Mouse (Mus musculus): ENCODE data around the gene Xrra1. TPM values are rescaled to one million over a fixed set of nuclear protein-coding genes. Genes with fewer than 3 reads are reported as not detected.
A peak's percentile ranks its signal among the peaks of the same experiment; 100 is the strongest.

Gene Xrra1
- polyA plus RNA-seq, 2 experiments = 0.20 to 0.25 TPM

DNA sequence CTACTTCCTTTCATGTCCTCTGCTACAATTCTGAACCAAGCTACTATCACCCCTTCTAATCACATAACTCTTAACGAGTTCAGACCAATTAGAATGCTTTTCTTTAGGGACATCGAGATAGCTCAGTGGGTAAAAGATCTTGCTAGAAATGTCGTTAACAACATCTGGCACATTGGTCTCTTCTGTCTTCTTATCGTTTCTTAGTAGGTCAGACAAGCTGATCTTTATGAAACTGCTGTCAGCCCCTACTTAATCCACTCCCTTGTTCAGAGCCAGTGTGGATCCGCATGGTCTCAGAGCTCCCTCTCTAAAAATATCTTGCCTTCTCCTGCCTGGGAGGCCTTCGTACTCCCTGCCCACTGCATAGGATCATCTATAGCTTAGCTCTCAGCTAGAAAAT, 15.0 kb downstream of the Xrra1 start:
- no peak for DNase-seq (ENCODE audit: low spot score)
- no peak for TF ChIP-seq POLR2A (IDR thresholded peaks at IDR 0.05; ENCODE audit: borderline replicate concordance, extremely low read depth, insufficient read depth, insufficient read length)
- ATAC-seq (ENCODE audit: low FRiP score, low read depth) = no peak
- Histone ChIP-seq H3K9me3 (ENCODE audit: control insufficient read depth, low read length) (no peaks in the 10 kb centered on the region), H3K4me2 (replicated peaks; ENCODE audit: low read depth, low read length, severe bottlenecking) (no peak overlapping the region), H3K36me3 (ENCODE audit: control insufficient read depth, insufficient read depth, low read length) (no peaks in the 10 kb centered on the region), H3K27me3 (ENCODE audit: control insufficient read depth, insufficient read depth, low read length) (no peaks in the 10 kb centered on the region), H3K9ac (ENCODE audit: low read depth, low read length, severe bottlenecking) (no peak overlapping the region), H3K4me3 (replicated peaks; ENCODE audit: low read length) (no peak overlapping the region), H3K27ac (replicated peaks; ENCODE audit: low read depth, low read length) (no peak overlapping the region), H3K4me1 (ENCODE audit: control insufficient read depth, insufficient read depth, low read length) (no peaks in the 10 kb centered on the region)
- WGBS = 73% methylated on average over 6 of the region's 6 CpGs

DNA sequence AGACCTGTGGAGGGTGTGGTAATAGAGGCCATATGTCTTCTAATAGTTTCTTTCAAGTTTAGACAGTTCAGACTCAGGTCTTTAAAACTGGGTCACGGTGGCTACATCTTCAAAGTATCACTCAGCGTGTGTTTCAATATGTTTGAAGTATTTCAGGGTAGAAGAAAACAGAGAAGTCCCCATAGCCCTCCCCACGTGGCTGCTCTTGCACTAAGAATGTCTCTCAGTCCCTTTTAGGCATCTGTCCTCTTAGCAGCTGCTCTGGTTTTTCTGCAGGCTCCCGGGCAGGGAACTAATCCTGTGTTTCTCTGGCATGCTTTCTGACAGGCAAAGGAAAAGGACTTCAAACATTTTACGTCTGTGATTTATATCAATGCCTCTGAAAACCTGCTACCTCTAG, 17.0 kb downstream of the Xrra1 start:
- Histone ChIP-seq H3K27ac (replicated peaks; ENCODE audit: low read depth, low read length) (no peak overlapping the region), H3K9ac (ENCODE audit: low read depth, low read length, severe bottlenecking) (no peak overlapping the region), H3K4me2 (replicated peaks; ENCODE audit: low read depth, low read length, severe bottlenecking) (no peak overlapping the region), H3K4me1 (ENCODE audit: control insufficient read depth, insufficient read depth, low read length) (no peaks in the 10 kb centered on the region), H3K9me3 (ENCODE audit: control insufficient read depth, low read length) (no peaks in the 10 kb centered on the region), H3K4me3 (replicated peaks; ENCODE audit: low read length) (no peak overlapping the region), H3K36me3 (ENCODE audit: control insufficient read depth, insufficient read depth, low read length) (no peaks in the 10 kb centered on the region), H3K27me3 (ENCODE audit: control insufficient read depth, insufficient read depth, low read length) (no peaks in the 10 kb centered on the region)
- 0 out of 2 replicates have a peak, but pooled peaks have one; percentile 50 for ATAC-seq (ENCODE audit: low FRiP score, low read depth)
- no peak for DNase-seq (ENCODE audit: low spot score)
- WGBS = 27% methylated on average over 5 of the region's 5 CpGs
- no peak for TF ChIP-seq POLR2A (IDR thresholded peaks at IDR 0.05; ENCODE audit: borderline replicate concordance, extremely low read depth, insufficient read depth, insufficient read length)

DNA sequence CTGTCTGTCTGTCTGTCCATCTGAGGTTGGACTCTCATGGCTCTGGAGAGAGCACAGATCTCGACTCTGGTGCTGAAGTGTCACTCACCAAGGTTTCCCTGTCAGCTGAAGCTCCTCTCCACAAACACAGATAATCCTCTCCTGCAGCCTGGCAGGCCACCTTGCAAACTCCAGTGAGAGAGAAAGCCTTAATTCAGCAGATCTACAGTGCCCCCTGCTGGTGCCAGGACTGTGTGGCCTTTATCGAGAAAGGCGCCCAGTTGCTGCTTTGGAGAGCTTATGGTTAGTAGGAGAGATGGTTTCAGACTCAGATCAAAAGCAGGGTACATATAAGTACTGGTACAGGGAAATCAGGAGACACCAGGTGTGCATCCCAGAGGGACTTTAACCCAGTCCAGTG, 17.4 kb downstream of the Xrra1 start:
- ATAC-seq (ENCODE audit: low FRiP score, low read depth) (peak; percentile 60; the same call in 1 of the 2 replicates), DNase-seq (ENCODE audit: low spot score) (peak; percentile 86)
- WGBS = 3% methylated on average over 3 of the region's 3 CpGs
- H3K9me3 ChIP-seq (ENCODE audit: control insufficient read depth, low read length) = no peaks in the 10 kb centered on the region
- H3K4me2 ChIP-seq (replicated peaks; ENCODE audit: low read depth, low read length, severe bottlenecking) = no peak overlapping the region
- H3K27ac ChIP-seq (replicated peaks; ENCODE audit: low read depth, low read length) = no peak overlapping the region
- H3K27me3 ChIP-seq (ENCODE audit: control insufficient read depth, insufficient read depth, low read length) = no peaks in the 10 kb centered on the region
- no peak for TF ChIP-seq POLR2A (IDR thresholded peaks at IDR 0.05; ENCODE audit: borderline replicate concordance, extremely low read depth, insufficient read depth, insufficient read length)
- H3K4me3 ChIP-seq (replicated peaks; ENCODE audit: low read length) = no peak overlapping the region
- H3K36me3 ChIP-seq (ENCODE audit: control insufficient read depth, insufficient read depth, low read length) = no peaks in the 10 kb centered on the region
- no peak overlapping the region for H3K9ac ChIP-seq (ENCODE audit: low read depth, low read length, severe bottlenecking)
- H3K4me1 ChIP-seq (ENCODE audit: control insufficient read depth, insufficient read depth, low read length) = no peaks in the 10 kb centered on the region

DNA sequence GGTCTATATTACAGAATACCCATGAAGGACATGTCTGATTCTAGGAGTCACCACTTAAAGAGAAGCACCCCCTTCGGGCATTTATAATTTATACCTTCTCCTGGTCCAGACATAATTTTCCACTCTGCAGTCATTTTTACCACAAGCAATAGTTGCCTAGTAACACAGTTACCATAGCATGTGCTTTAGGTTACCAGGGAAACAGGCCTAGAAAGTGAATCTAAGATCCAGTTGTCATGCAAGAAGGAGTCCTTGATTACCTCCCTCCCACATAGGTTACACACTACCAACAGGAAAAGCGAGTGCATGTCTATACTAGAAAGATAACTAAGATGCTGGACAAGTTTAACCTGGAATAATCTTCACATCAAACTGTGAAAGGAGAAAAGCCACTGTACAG, 19.3 kb downstream of the Xrra1 start:
- Histone ChIP-seq H3K27me3 (ENCODE audit: control insufficient read depth, insufficient read depth, low read length) (no peaks in the 10 kb centered on the region), H3K4me1 (ENCODE audit: control insufficient read depth, insufficient read depth, low read length) (no peaks in the 10 kb centered on the region), H3K27ac (replicated peaks; ENCODE audit: low read depth, low read length) (no peak overlapping the region), H3K36me3 (ENCODE audit: control insufficient read depth, insufficient read depth, low read length) (no peaks in the 10 kb centered on the region), H3K9ac (ENCODE audit: low read depth, low read length, severe bottlenecking) (no peak overlapping the region), H3K9me3 (ENCODE audit: control insufficient read depth, low read length) (no peaks in the 10 kb centered on the region), H3K4me2 (replicated peaks; ENCODE audit: low read depth, low read length, severe bottlenecking) (no peak overlapping the region), H3K4me3 (replicated peaks; ENCODE audit: low read length) (no peak overlapping the region)
- ATAC-seq (ENCODE audit: low FRiP score, low read depth) (no peak), DNase-seq (ENCODE audit: low spot score) (no peak)
- no peak for TF ChIP-seq POLR2A (IDR thresholded peaks at IDR 0.05; ENCODE audit: borderline replicate concordance, extremely low read depth, insufficient read depth, insufficient read length)
- 73% methylated on average over 2 of the region's 2 CpGs for WGBS

DNA sequence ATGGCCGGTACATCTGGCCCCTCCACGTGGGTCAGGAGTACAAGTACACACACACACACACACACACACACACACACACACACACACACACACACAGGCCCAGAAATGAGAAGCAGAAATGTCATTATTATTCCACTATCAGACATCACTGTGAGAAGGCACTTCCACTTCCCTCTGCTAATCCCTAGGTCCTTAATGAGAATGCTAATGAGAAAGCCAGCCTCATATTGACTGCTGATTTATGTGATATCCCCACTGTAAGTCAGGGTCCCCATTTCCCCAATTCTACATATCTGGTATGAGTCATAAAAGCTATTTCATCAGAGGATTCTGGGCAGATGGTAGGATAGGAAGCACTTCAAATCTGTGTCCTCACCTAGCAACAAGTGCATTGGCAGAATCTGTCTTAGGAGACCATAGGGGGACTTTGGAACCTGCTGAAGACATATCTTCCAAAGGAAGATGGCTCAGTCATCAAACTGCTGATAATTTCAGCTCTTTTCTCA, 28.4 kb downstream of the Xrra1 start:
- Histone ChIP-seq H3K4me3 (replicated peaks; ENCODE audit: low read length) (no peak overlapping the region), H3K4me2 (replicated peaks; ENCODE audit: low read depth, low read length, severe bottlenecking) (no peak overlapping the region), H3K9ac (ENCODE audit: low read depth, low read length, severe bottlenecking) (no peak overlapping the region), H3K4me1 (ENCODE audit: control insufficient read depth, insufficient read depth, low read length) (no peaks in the 10 kb centered on the region), H3K36me3 (ENCODE audit: control insufficient read depth, insufficient read depth, low read length) (no peaks in the 10 kb centered on the region), H3K27ac (replicated peaks; ENCODE audit: low read depth, low read length) (no peak overlapping the region), H3K27me3 (ENCODE audit: control insufficient read depth, insufficient read depth, low read length) (no peaks in the 10 kb centered on the region), H3K9me3 (ENCODE audit: control insufficient read depth, low read length) (no peaks in the 10 kb centered on the region)
- WGBS = 79% methylated on average over 2 of the region's 2 CpGs
- no peak for TF ChIP-seq POLR2A (IDR thresholded peaks at IDR 0.05; ENCODE audit: borderline replicate concordance, extremely low read depth, insufficient read depth, insufficient read length)
- ATAC-seq (ENCODE audit: low FRiP score, low read depth) (no peak), DNase-seq (ENCODE audit: low spot score) (no peak)

DNA sequence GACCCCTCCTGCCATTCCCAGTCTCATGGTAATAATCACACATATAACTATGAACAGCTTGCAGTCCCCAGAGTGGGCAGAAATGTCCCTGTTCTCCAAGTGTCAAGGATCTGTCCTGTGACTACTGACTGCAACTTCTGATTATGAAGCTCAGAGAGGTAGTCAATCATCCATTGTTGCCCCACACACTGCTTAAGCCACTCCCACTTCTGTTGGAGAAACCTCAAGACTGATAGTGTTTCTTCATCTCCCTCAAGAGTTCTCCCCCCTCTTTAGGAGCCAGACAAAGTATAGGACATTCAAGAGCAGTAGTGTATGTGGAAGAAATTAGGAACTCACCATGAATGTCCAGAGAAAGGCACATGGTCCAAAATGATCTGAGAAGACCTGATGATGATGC, 28.8 kb downstream of the Xrra1 start:
- H3K4me2 ChIP-seq (replicated peaks; ENCODE audit: low read depth, low read length, severe bottlenecking) = no peak overlapping the region
- ATAC-seq (ENCODE audit: low FRiP score, low read depth) = no peak
- DNase-seq (ENCODE audit: low spot score) = no peak
- H3K36me3 ChIP-seq (ENCODE audit: control insufficient read depth, insufficient read depth, low read length) = no peaks in the 10 kb centered on the region
- H3K4me3 ChIP-seq (replicated peaks; ENCODE audit: low read length) = no peak overlapping the region
- H3K27ac ChIP-seq (replicated peaks; ENCODE audit: low read depth, low read length) = no peak overlapping the region
- H3K9ac ChIP-seq (ENCODE audit: low read depth, low read length, severe bottlenecking) = no peak overlapping the region
- no peaks in the 10 kb centered on the region for H3K4me1 ChIP-seq (ENCODE audit: control insufficient read depth, insufficient read depth, low read length)
- TF ChIP-seq POLR2A (IDR thresholded peaks at IDR 0.05; ENCODE audit: borderline replicate concordance, extremely low read depth, insufficient read depth, insufficient read length) = no peak
- H3K9me3 ChIP-seq (ENCODE audit: control insufficient read depth, low read length) = no peaks in the 10 kb centered on the region
- no peaks in the 10 kb centered on the region for H3K27me3 ChIP-seq (ENCODE audit: control insufficient read depth, insufficient read depth, low read length)
